Mouse (Mus musculus) heart, adult 8-10 months (tissue): ENCODE data around the gene Lamc3. TPM values are rescaled to one million over a fixed set of nuclear protein-coding genes. Genes with fewer than 3 reads are reported as not detected.

Experiments
- DNase-seq: peaks from one replicate; pipeline ENCODE4 v3.0.0; 2022; ENCODE audit warnings: low spot score
- total RNA-seq, 4 experiments: library from RNA; stranded (reverse); gene quantifications; 2 replicates each; pipeline ENCODE4 v1.2.4; 2022

Lamc3 gene
- total RNA-seq, 4 experiments from 2014 or later = 0.41 to 0.75 (median 0.55) TPM

DNA sequence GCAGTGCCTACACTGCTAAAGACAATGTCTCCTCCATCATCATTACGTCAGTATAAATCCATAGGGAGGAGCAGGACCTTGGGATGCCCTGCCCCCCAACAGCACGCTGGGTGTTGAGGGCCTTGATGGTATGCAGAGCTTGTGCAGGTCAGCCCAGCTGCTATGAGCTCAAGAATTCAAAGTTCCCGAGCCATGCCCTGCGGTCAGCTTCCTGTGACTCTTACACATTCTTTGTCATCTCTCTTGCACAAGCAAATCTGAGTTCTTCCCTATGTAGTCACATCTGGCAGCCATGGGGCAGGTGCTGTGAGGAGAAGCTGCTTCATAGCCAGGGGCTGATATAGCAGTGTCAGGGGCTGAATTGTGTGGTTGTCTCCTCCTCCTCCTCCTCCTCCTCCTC, 48.0 kb downstream of the Lamc3 start:
- DNase-seq = no peak

GRCm38 (mm10) chr2:31938298-31938697, 51.2 kb downstream of the Lamc3 start:
- no peak for DNase-seq

GRCm38 (mm10) chr2:31943011-31943410, 55.9 kb downstream of the Lamc3 start:
- DNase-seq = no peak

- no peak for DNase-seq
Measured at GRCm38 (mm10) chr2:31945580-31945979, 58.5 kb downstream of the Lamc3 start.

DNA sequence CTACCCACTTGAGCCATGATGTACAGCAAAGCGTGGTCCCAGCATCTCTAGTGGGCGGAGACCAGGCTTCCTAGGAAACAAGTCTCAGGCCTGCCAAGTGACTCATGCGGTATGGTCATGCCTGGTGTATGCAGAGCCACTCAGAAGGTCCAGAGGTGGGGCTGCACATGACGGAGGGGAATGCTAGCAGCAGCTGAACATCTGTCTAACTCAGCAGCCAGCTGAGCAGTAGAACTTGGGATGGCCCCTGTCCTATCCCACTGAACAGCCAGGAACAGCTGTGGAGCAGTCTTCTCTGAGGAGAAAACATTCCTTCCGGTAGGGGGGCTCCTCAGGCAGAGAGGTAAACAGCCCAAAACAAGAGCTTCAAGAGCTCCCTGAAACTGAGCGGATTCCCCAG, 61.3 kb downstream of the Lamc3 start:
- DNase-seq = peak; percentile 54

- no peak for DNase-seq
Measured at GRCm38 (mm10) chr2:31948801-31949200, 61.7 kb downstream of the Lamc3 start.

GRCm38 (mm10) chr2:31950058-31950871, 63.2 kb downstream of the Lamc3 start, which contains the start of gene Aif1l:
Gene Aif1l, plus strand, starts transcription at chr2:31950139.
- DNase-seq = no peak

- no peak for DNase-seq
Measured at GRCm38 (mm10) chr2:31950966-31951365, 63.9 kb downstream of the Lamc3 start.

DNA sequence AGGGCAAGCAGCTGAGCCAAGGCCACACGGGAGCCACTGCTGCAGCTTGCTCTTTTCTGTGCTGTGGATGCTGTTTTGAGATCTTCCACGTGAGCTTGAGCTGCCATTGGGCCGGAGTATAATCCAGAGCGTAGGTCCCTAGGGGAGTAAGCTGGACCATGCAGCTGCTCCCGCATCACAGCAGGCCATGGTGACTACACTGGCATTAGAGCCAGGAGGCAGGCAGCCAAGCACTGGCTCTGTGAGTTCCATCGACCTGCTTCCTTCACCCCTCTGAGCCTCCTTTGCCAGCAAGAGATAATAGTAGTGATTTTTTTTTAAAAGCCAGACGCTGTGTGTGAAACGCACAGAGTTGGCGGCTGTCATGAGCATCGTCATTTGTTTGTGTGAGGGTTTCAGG, 65.1 kb downstream of the Lamc3 start:
- no peak for DNase-seq

- DNase-seq = no peak
Measured at GRCm38 (mm10) chr2:31952725-31953124, 65.6 kb downstream of the Lamc3 start.

- DNase-seq = no peak
Measured at GRCm38 (mm10) chr2:31953687-31954086, 66.6 kb downstream of the Lamc3 start.

GRCm38 (mm10) chr2:31954779-31955181, 67.7 kb downstream of the Lamc3 start:
- no peak for DNase-seq

DNA sequence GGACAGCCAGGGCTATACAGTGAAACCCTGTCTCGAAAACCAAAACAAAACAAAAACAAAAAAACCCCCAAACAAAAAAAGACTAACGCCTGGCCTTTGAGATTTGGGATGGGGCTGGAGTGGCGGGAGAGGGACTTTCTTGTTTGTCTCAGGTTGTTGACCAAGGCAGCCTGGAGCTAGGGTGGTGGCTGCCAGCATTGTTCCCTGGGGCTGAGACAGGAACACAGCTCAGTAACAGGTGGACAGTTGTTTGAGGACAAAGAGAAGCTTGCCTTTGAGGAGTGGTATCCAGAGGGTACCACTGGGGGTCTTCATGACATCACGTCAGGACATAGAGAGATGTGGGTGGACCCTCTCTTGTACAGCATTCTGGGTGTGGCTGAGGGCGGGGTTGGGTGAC, 68.6 kb downstream of the Lamc3 start:
- no peak for DNase-seq

DNA sequence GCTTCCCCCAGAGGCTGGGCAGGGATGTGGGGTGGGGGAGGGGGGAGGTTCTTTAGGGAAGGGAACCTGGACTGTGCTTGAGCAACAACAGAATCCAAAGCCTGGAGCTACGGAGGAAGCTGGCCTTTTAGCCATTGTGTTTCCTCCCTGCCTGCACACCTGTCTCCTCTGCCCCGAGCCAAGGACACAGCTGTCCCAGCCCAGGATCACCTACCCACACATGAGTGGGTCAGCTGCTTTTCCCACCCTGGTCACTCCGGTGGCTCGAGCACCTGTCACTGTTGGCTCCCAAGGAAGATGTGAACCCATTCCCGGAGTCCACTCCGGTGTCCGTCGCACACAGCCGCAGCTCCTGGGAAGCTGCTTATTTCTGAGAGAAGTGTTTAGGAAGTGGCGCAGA, 70.1 kb downstream of the Lamc3 start:
- no peak for DNase-seq

DNA sequence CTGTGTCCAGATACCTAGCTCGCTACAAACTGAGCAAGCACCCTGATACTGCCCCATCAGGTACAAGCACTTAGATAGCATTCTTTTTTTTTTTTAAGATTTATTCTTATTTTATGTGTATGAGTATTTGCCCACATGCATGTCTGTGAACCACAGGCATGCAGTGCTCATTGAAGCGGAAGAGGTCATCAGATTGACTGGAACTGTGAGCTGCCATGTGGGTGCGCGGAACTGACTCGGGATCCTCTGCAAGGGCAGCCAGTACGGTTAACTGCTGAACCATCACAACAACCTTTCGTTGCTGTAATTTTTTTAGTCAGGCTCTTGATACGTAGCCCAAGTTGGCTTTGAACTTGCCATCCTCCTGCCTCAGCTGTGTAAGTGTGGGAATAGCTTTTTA, 73.9 kb downstream of the Lamc3 start:
- no peak for DNase-seq

DNA sequence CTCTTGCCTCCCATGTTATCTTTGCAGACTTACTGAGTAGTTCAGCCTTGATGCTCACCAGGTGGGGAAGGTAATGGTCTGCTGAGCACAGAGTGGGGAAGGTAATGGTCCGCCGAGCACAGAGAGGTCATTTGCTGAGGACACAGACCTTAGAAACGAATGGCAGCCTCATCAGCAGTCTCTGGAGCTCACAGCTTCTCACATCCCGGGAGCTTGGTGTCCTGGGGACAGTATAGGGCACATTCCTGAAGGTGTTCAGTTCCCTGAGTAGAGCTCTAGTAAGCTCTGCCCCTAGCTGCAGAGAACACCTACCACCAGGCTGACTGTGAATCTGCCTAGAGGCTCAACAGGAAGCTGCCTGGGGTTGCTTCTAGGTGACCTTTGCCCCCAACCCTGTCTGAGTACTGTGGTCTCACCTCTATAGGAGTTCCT, 74.7 kb downstream of the Lamc3 start:
- DNase-seq = no peak

GRCm38 (mm10) chr2:31962501-31963224, 75.6 kb downstream of the Lamc3 start:
- no peak for DNase-seq

- DNase-seq = no peak
Measured at GRCm38 (mm10) chr2:31963491-31963890, 76.4 kb downstream of the Lamc3 start.

GRCm38 (mm10) chr2:31964191-31964590, 77.1 kb downstream of the Lamc3 start:
- no peak for DNase-seq

DNA sequence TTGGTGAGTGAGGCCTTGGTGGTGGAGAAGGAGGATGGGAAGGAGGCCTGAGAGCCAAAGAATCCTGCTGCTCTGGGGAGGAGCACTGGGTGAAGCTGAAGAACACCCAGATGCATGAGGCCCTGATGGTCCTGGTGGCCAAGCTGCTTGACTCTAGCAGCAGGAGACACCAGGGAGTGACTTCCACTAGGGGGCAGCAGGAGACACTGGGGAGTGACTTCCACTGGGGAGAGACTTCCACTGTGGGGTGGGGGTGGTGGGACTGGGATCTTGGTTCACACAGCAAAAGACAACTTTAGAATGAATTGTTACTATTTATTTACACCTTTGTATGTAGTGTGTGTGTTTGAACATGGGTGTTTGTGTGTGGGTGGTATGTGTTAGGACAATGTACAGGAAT, 78.0 kb downstream of the Lamc3 start:
- DNase-seq = no peak

- DNase-seq = no peak
Measured at GRCm38 (mm10) chr2:31966801-31967200, 79.7 kb downstream of the Lamc3 start.

GRCm38 (mm10) chr2:31972589-31972988, 85.5 kb downstream of the Lamc3 start:
- no peak for DNase-seq
